Mouse (Mus musculus): ENCODE data around the gene Vldlr.

Vldlr gene

GRCm38 (mm10) chr19:27228254-27228653, 12.0 kb downstream of the Vldlr start:
- DNase-seq (ENCODE audit: low read depth in 1 of 2, low spot score in 2 of 2), result no peak

- no peak for DNase-seq (ENCODE audit: low read depth in 1 of 2, low spot score in 2 of 2)
Observed at GRCm38 (mm10) chr19:27233386-27233785, 17.1 kb downstream of the Vldlr start.

- DNase-seq (ENCODE audit: low read depth in 1 of 2, low spot score in 2 of 2), result no peak
Observed at GRCm38 (mm10) chr19:27239913-27240312, 23.6 kb downstream of the Vldlr start.

- DNase-seq (ENCODE audit: low read depth in 1 of 2, low spot score in 2 of 2), result no peak
Observed at GRCm38 (mm10) chr19:27243527-27243926, 27.2 kb downstream of the Vldlr start.

- no peak for DNase-seq (ENCODE audit: low read depth in 1 of 2, low spot score in 2 of 2)
Observed at GRCm38 (mm10) chr19:27254756-27255155, 38.5 kb downstream of the Vldlr start.

- DNase-seq (ENCODE audit: low read depth in 1 of 2, low spot score in 2 of 2), result no peak
Observed at GRCm38 (mm10) chr19:27255678-27256077, 39.4 kb downstream of the Vldlr start.

GRCm38 (mm10) chr19:27260102-27260501, 43.8 kb downstream of the Vldlr start:
- no peak for DNase-seq (ENCODE audit: low read depth in 1 of 2, low spot score in 2 of 2)

- no peak for DNase-seq (ENCODE audit: low read depth in 1 of 2, low spot score in 2 of 2)
Observed at GRCm38 (mm10) chr19:27260621-27261278, 44.5 kb downstream of the Vldlr start.

GRCm38 (mm10) chr19:27262141-27262540, 45.9 kb downstream of the Vldlr start:
- no peak for DNase-seq (ENCODE audit: low read depth in 1 of 2, low spot score in 2 of 2)

GRCm38 (mm10) chr19:27273385-27273784, 57.1 kb downstream of the Vldlr start:
- DNase-seq (ENCODE audit: low read depth in 1 of 2, low spot score in 2 of 2), result no peak

GRCm38 (mm10) chr19:27274382-27274781, 58.1 kb downstream of the Vldlr start:
- DNase-seq (ENCODE audit: low read depth in 1 of 2, low spot score in 2 of 2), result no peak

GRCm38 (mm10) chr19:27279174-27279573, 62.9 kb downstream of the Vldlr start:
- DNase-seq (ENCODE audit: low read depth in 1 of 2, low spot score in 2 of 2), result no peak
